Mouse (Mus musculus) cortical plate, adult 2 months (tissue): ENCODE measurements around the gene Ugt1a2.

ENCODE experiments used
- CTCF ChIP-seq: fragments of 200-500 bp; IDR thresholded peaks from 2 replicates; pipeline ENCODE4 v1.5.1; 2011; ENCODE audit warnings: mild to moderate bottlenecking, control low read depth, low read length; ENCODE audit not compliant: insufficient read depth; ENCODE audit errors: extremely low read depth
- POLR2A ChIP-seq: fragments of 200-500 bp; IDR thresholded peaks from 2 replicates; pipeline ENCODE4 v1.6.1; 2011; ENCODE audit warnings: mild to moderate bottlenecking, low read length, control low read depth; ENCODE audit not compliant: insufficient read depth; ENCODE audit errors: extremely low read depth

DNA sequence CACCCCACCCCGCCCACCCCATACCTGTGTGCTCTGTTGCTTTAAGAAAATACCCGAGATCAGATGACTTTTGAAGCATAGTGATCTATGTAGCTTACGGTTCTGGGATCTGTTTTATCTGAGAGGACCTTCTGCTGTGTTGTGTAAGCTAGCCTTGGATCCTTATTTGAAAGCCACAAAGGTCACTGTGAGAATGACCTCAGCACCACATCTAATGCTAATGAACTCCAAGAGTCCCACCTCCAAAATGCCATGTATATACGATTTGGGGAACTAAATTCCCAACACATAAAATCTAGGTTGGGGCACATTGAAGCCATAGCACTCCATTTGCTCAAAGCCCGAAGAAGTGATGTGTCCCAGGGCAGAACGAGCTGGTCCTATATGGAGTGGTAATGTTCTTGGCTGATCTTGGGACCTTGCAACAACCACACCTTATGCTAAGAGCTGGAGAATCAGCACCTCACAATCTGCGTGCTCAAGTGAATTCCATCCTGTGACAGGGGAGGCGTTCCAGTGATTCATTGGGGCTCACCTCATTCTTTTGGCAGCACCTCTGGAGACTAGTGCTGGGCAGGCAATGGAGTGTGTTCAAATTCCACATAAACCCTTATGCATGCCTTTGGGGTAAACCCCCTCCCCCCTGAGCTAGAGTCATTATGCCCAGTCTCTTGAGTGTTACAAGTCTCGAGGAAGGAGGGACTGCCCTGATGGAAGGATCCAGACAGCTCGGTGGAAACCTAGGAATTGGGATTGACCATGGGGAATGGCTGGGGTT, 56.7 kb downstream of the Ugt1a2 start:
- TF ChIP-seq POLR2A (no peak), CTCF (no peak)
